Mouse (Mus musculus) skeletal muscle tissue, adult 2 months (tissue): ENCODE measurements at regions not wholly inside any gene's neighbourhood (a gene's known extent, or its start where the extent isn't known, plus 50 kb on each side); places are given as distances from the start of the nearest gene placed in this dataset.

Source experiments
- DNase-seq: peaks from one replicate; pipeline ENCODE4 v3.0.0-alpha.2; 2012; ENCODE audit warnings: low read depth, low spot score

DNA sequence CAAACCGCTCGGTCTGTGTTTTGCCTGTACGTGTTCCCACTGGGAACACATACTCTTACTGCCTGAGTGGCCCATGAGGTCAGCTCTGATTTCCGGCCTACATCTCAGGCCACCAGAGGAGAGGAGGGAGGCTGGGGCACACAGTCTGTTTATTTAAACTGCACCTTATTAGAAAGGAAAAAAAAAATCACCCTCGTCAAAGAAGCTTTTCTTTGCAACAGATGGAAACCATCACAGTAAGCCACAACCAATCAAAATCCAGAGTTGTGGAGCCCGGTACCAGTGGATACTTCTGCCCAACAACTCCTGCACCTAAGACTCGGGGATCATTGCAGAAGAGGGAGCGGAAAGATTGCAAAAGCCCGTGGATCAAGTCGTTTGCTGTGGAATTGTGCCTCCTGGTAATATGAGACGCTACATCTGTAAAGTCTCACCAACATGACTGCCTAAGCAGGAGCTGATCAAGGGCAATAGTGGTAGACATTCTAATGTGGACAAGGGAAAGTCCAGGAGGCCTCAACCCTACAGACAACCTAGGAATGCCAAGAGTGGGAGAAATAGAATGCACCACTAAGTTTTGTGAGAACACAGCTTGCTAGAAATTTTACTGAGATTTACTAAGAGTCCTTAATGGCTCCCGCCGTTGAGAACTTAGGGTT, 60.5 kb downstream of the Uqcrfs1 start:
- DNase-seq: peak; percentile 23

DNA sequence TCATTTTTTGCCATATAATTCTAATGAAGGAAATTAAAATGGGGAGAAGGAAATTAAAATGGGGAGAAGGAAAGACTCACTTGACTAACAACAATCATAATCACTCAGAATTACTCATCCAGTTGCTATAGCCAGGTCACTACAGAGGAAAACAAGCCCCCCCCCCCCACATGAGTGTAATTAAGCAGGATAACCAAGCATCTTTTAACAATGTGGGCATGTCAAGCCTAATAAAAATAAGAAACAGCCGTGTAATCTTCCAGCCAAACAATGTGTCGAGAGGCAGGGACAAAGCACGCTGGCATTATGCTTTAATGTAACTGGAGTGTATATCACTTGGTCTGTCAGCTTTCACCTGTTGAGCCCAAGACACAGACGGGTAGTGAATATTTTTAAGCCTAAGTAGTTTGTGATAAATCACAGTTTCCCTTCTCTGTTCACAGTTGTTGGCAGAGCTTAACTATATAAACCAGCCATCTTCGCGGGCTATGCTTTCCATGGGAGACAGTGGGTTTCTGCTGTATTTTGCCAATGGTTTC, 66.0 kb downstream of the Uqcrfs1 start:
- DNase-seq: no peak

DNA sequence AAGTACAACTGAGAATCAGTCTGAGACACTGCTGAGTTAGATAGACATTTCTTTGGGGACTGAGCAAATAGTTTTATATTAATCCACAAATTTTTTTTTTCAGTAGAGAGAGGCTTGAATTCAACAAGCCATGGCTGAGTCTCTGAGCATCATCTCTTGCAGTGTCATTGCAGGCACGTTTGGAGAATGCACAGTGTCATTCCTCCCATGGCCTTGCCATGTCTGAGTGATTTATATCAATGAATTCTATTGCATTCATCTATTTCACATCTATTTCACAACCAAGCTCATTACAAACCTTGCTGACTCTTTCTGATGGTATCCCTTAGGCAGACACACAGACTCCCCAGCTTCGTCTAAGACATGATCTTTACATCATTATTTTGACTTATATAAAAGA, 66.6 kb downstream of the Uqcrfs1 start:
- DNase-seq: no peak

DNA sequence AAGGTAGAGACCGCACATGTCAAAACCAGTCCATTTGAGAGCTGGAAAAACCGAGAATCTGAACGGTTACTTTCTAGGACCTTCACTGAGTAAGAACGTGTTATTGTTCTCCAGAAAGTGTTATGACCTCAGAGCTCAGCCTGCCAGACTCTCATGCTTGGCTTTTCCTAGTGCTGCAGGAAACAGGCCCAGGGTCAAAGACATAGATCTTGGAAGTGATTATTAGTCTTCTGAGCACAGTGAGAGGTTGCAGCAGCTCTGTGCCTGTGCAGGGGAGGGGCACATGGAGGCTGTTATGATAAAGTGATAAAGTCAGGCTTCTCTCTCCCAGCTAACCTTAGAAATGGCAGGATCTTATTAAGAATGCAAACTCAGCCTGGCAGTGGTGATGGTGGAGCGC, 73.9 kb downstream of the Uqcrfs1 start:
- peak; percentile 47 for DNase-seq

DNA sequence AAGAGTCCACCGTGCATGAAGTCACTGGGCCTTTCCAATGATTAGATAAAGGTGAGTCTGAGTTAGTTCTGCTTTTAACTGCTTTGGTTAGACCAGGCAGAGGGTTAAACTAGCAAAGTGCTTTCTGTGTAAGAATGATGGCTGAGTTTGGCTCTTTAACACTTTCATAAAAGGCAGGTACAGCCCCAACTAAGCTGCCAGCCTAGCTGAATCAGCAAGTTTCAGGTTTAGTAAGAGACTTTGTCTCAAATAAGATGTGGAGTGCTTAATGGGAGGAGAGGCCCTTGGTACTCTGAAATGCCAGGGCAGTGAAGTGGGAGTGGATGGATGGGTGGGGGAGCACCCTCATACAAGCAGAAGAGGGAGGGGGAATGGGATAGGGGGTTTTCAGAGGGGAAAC, 78.1 kb downstream of the Uqcrfs1 start:
- no peak for DNase-seq

DNA sequence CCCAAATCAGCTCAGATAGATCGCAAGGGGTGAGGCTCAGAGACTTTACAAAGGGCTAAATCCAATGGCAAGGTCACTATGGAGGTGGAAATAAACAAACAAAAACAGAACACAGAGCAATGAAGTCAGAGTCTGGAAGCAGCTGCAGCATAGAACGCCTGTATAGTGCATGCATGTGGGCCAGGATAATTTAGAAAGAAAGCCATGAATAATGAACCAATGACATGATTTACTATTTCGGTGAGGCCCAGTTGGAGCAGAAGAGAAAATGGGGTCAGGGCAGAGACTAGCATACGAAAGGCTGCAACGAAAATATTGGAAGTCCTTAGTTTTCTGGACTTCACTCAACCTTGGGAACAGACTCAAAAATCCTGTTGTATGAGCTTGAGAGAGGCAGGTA, 79.7 kb downstream of the Uqcrfs1 start:
- DNase-seq: peak; percentile 21

DNA sequence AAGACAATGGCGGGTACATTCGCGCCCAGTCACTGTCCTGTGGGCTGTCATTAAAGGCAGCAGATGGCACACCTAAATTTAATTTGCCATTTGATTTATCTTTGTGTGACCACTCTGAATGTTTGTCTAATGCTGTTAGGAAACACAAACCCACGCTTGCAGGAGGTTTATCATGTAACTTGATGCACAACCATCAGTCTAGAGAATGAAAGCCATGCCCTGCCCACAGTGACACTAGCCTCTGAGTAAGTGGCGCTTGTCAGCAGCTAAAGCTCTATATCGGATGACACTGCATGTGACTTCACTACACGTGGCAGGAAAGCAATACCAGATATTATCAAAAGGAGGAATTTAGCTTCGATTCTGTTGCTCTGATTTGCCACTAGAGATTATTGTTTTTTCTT, 89.9 kb downstream of the Uqcrfs1 start:
- DNase-seq: no peak

DNA sequence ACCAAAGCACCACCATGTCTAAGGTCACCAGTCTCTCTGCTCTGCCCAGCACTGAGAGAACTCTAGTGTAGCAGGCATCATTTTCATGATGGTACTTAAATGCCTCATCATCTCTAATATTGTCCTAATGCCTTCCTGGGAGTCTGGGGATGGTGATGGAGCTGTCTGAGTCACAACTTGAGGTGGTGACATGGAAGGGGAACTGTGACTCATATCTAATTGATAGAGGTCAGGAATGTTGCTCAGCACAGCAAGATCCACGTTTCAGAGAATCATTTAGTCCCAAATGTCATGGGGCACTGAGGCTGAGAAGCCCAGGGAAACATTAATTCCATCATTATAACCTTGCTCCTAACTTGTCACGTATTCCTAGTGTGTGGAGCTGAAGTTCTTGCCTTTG, 93.0 kb downstream of the Uqcrfs1 start:
- DNase-seq: no peak

DNA sequence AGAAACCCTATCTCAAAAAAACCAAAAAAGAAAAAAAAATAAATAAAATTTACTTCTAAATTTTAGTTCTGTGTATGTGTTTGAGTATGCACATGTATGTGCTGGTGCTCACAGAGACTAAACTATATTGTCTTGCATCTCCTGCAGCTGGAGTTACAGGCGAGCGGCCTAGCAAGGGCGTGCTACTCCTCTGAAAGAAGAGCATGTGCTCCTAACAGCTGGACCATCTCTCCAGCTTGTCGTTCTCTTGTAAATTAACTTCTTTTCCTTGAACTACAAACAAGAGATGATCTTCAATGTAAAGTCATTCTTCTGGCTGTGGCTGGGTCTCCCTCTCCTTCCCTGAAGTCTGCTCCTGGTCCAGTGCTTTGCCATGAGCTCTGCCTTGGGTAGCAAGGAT, 96.3 kb downstream of the Uqcrfs1 start:
- no peak for DNase-seq
